Mouse (Mus musculus) limb, embryonic 12.5 days (tissue): ENCODE measurements around the gene Ipcef1. TPM values are rescaled to one million over a fixed set of nuclear protein-coding genes. Genes with fewer than 3 reads are reported as not detected.
A peak's percentile ranks its signal among the peaks of the same experiment; 100 is the strongest.

Experiments used
- ATAC-seq: fragments of 200-750 bp; cut with Nextera tagmentation; 2 replicates; pipeline ENCODE4 v1.8.0; 2017; ENCODE audit warnings: low read depth, moderate TSS enrichment; ENCODE audit not compliant: insufficient number of reproducible peaks, insufficient read depth, low FRiP score, low TSS enrichment
- H3K27ac ChIP-seq: fragments of 300-500 bp; sonication (generic); 2 replicates; pipeline ENCODE4 v1.5.1; 2016; ENCODE audit warnings: mild to moderate bottlenecking, moderate library complexity
- H3K27me3 ChIP-seq: fragments of 300-500 bp; sonication (generic); 2 replicates; pipeline ENCODE4 v1.6.1; 2016; ENCODE audit warnings: mild to moderate bottlenecking, moderate library complexity
- H3K36me3 ChIP-seq: fragments of 300-500 bp; sonication (generic); 2 replicates; pipeline ENCODE4 v1.6.1; 2016; ENCODE audit warnings: mild to moderate bottlenecking, moderate library complexity
- H3K4me1 ChIP-seq: fragments of 300-500 bp; sonication (generic); replicated peaks from 2 replicates; pipeline ENCODE4 v1.6.1; 2016
- H3K4me2 ChIP-seq: fragments of 300-500 bp; sonication (generic); 2 replicates; pipeline ENCODE4 v1.6.1; 2016; ENCODE audit warnings: mild to moderate bottlenecking, moderate library complexity
- H3K4me3 ChIP-seq: fragments of 300-500 bp; sonication (generic); replicated peaks from 2 replicates; pipeline ENCODE4 v1.5.1; 2016; ENCODE audit warnings: mild to moderate bottlenecking
- H3K9ac ChIP-seq: fragments of 300-500 bp; sonication (generic); replicated peaks from 2 replicates; pipeline ENCODE4 v1.6.1; 2016; ENCODE audit warnings: mild to moderate bottlenecking, moderate library complexity
- H3K9me3 ChIP-seq: fragments of 300-500 bp; sonication (generic); 2 replicates; pipeline ENCODE4 v1.6.1; 2016; ENCODE audit warnings: mild to moderate bottlenecking, moderate library complexity
- WGBS: fragments of 180-500 bp; shearing (Covaris S2); methylation state at CpG from one replicate; pipeline ENCODE4 v1.1.7; 2016; 5-methylcytosine and 5-hydroxymethylcytosine counted together
- polyA plus RNA-seq: library from polyadenylated mRNA; unstranded; fragments of >200 nt; fragmentation: Nextera tagmentation; extraction: Ambion mirVana; gene quantifications from 2 replicates; pipeline ENCODE4 v1.2.1, GENCODE M21; 2016

Ipcef1 gene
- polyA plus RNA-seq, 1 experiment from 2014 or later, result 0.61 TPM

DNA sequence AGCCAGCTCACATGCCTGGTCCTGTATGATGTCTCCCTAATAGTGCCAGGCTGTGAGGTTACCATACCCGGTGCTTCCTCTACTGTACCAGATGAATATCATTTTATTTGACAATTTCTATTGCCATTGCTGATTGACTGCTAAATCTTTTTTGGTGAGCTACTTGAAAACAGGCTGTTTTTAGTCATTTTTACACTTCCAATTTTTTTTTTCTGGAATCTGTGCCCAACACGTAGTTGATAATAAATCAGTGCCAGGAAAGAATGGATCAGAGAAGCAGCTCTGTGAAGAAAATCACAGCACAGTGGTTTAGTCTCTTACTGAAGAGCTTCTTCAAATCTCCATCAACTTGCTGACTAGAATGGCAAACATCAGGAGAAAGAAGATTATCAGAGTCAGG lies 125.6 kb downstream of the Ipcef1 start:
- H3K9ac ChIP-seq, result no peak overlapping the region
- WGBS, result 72% methylated on average over 2 of the region's 2 CpGs

DNA sequence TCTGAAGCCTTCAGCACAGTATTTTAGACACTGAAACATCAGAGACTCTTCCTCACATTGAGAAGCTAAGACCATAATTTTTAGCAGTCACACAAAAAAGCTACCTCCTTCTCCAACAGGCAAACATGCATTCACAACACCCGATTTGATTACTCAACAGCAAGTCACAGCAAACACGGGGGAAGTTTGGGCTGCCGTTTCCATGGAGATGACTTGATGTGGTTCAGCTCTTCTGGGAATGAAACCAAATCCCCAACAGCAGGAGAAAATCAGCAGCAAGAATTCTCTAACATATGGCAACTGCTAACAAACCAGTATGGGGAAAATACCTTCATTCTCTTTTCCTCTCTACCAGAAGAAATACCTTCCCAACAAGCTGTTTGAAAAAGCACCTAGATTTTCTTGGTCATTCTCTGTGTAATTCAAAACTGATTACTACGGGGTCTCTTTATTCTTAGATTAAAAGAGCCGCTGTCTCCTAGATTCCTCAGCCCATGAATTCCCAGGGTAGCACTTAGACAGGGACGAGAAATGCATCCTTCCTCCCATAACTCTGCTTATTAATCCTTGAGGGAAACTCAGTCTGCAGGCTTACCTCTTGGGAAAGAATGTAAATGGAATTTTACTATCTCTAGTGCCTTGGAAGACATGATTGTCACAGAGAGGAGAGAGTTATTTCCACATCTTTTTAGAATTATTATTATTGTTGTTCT lies 135.6 kb downstream of the Ipcef1 start:
- H3K9me3 ChIP-seq, result no peaks in the 10 kb centered on the region
- H3K36me3 ChIP-seq, result no peaks in the 10 kb centered on the region
- no peak overlapping the region for H3K4me3 ChIP-seq
- H3K4me1 ChIP-seq, result 0 out of 2 replicates have a peak, but pooled peaks cover 3% of the 10 kb centered on the region
- H3K27me3 ChIP-seq, result no peaks in the 10 kb centered on the region
- 28% methylated on average over 6 of the region's 6 CpGs for WGBS
- H3K9ac ChIP-seq, result no peak overlapping the region
- ATAC-seq, result no peak
- peak overlapping the region; percentile 30; the same call in 1 of the 2 replicates for H3K4me2 ChIP-seq
- H3K27ac ChIP-seq, result peak overlapping the region; percentile 50; the same call in 1 of the 2 replicates

More for the DNA sequence above, 125.6 kb downstream of the Ipcef1 start:
- Histone ChIP-seq H3K4me1 (no peaks in the 10 kb centered on the region), H3K36me3 (no peaks in the 10 kb centered on the region), H3K4me3 (no peak overlapping the region), H3K27ac (no peak overlapping the region), H3K9me3 (no peaks in the 10 kb centered on the region), H3K27me3 (no peaks in the 10 kb centered on the region), H3K4me2 (no peak overlapping the region)
- no peak for ATAC-seq

DNA sequence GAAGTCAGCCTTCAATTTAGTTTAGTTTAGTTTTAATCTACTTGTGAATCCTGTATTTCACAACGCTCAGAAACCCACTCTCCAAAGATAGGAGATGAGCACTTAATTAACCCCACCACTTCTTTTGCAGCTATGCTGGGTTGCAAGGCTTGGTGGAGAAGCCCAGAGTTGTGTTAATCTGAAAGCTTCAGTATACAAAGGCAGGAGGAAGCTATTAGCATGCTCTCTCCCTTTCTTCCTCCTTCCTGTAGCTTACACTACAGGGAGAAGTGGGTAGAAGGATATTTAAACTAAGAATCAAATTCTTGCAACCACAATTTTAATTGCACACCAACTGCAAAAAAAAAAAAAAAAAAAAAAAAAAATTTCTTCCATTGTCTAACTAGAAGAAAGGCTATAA lies 136.3 kb downstream of the Ipcef1 start:
- WGBS, result 56% methylated on average over 1 of the region's 1 CpGs
- no peak for ATAC-seq
- no peak overlapping the region for H3K9ac ChIP-seq
- no peak overlapping the region for H3K27ac ChIP-seq
- H3K36me3 ChIP-seq, result no peaks in the 10 kb centered on the region
- H3K4me1 ChIP-seq, result 0 out of 2 replicates have a peak, but pooled peaks cover 3% of the 10 kb centered on the region
- H3K27me3 ChIP-seq, result no peaks in the 10 kb centered on the region
- no peak overlapping the region for H3K4me2 ChIP-seq
- H3K4me3 ChIP-seq, result no peak overlapping the region
- no peaks in the 10 kb centered on the region for H3K9me3 ChIP-seq

DNA sequence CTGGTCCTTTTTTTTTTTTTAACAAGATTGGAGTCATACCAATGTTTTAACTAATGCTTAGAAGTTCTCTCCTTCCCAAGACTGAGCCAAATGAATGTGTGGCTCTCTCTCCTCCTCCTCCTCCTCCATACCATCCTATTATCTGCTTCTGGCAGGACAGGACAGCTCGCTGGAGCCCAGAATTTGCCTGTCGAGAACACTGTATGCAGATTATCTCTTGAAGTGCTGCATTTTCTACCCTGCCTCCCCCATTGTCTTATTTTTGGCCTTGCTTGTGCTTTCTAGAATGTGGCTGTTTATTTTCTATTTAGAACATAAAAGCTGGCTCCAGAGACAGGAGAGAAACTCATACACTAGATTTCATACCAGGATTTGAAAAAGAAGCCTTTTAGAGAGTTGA lies 142.5 kb downstream of the Ipcef1 start:
- WGBS, result 79% methylated on average over 2 of the region's 2 CpGs
- Histone ChIP-seq H3K9me3 (no peaks in the 10 kb centered on the region), H3K27ac (no peak overlapping the region), H3K9ac (no peak overlapping the region), H3K4me1 (no peaks in the 10 kb centered on the region), H3K27me3 (no peaks in the 10 kb centered on the region), H3K36me3 (no peaks in the 10 kb centered on the region), H3K4me2 (no peak overlapping the region), H3K4me3 (no peak overlapping the region)
- ATAC-seq, result no peak

DNA sequence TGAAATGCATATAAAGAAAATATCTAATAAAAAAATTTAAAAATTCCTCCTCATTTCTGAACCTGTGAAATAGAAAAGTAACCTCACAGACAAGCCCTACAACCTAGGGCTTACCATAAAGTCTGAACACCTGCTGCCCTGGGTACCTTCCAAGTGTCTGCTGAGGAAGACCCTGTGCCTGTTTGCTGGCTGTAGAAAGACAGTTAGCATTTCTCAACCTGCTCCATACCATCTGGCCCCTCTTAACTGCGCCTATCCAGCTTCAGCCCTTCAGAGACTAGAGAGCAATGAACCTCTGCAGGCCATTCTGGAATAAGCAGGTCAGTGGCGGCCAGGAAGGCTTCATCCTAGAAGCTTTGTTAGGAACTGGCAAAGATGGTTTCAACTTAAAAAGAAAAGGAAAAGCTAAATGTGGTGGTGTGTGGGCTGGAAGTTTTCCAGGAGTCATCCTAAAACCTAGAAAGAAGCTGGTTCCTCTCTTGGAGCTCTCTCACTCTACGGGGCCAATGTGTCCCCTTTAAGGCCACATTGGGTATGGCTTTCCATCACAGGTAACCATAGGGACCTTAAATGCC lies 150.4 kb downstream of the Ipcef1 start:
- no peaks in the 10 kb centered on the region for H3K27me3 ChIP-seq
- H3K27ac ChIP-seq, result no peak overlapping the region
- no peaks in the 10 kb centered on the region for H3K9me3 ChIP-seq
- H3K9ac ChIP-seq, result no peak overlapping the region
- no peak overlapping the region for H3K4me2 ChIP-seq
- ATAC-seq, result no peak
- H3K4me1 ChIP-seq, result no peaks in the 10 kb centered on the region
- 88% methylated on average over 3 of the region's 3 CpGs for WGBS
- H3K4me3 ChIP-seq, result no peak overlapping the region
- no peaks in the 10 kb centered on the region for H3K36me3 ChIP-seq

DNA sequence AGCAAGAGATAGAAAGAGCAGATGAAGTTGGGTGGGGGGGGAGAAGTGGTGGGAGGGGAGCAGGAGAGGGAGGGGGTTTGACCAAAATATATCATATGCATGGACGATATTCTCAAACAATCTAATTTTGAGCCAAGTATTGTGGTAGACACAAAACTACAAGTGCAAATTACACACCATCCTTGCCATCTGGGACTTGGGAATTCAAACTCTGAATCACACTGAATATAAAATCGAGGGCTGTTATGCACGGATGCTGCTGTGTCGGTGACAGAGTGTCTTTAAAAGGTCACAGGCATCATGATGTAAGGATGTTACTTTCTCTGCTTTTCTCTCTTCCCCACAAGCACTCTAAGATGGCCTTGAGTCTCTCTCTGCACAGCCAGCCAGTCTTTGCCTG lies 152.2 kb downstream of the Ipcef1 start:
- Histone ChIP-seq H3K4me3 (no peak overlapping the region), H3K27me3 (no peaks in the 10 kb centered on the region), H3K27ac (no peak overlapping the region), H3K36me3 (no peaks in the 10 kb centered on the region), H3K4me1 (no peaks in the 10 kb centered on the region), H3K9me3 (no peaks in the 10 kb centered on the region), H3K9ac (no peak overlapping the region), H3K4me2 (no peak overlapping the region)
- no peak for ATAC-seq
- WGBS, result 90% methylated on average over 4 of the region's 4 CpGs

DNA sequence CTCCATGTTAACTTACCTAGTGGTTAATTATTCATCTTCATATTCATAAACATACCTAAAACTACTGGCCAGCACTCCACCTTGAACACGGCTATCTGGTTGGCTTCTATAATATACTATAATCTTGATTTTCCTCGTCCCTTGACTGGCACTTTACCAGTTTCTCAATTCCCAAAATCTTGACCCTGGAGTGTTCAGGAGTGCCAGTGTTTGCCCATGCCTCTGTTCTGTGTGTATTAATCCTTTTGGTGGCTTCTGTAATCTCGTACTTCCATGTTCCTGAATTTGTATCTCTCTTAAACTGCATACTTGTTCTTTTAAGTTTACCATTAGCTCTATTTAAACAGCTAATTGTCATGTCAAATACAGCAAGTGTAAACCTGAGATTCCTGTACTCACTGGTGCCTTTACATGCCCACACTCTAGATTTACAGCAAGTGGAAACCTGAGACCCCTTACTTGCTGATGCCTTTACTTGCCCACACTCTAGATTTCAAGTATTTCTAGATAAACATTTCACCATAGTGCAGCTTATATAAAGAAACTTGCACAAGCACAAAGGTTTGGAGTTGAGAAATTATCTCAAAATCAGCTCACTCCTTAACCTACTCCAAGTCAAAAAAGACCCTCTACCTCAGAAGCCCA lies 155.5 kb downstream of the Ipcef1 start:
- no peak overlapping the region for H3K4me3 ChIP-seq
- no peaks in the 10 kb centered on the region for H3K4me1 ChIP-seq
- H3K9ac ChIP-seq, result no peak overlapping the region
- 76% methylated on average over 3 of the region's 3 CpGs for WGBS
- no peaks in the 10 kb centered on the region for H3K36me3 ChIP-seq
- H3K27me3 ChIP-seq, result no peaks in the 10 kb centered on the region
- no peaks in the 10 kb centered on the region for H3K9me3 ChIP-seq
- ATAC-seq, result no peak
- no peak overlapping the region for H3K4me2 ChIP-seq
- no peak overlapping the region for H3K27ac ChIP-seq

DNA sequence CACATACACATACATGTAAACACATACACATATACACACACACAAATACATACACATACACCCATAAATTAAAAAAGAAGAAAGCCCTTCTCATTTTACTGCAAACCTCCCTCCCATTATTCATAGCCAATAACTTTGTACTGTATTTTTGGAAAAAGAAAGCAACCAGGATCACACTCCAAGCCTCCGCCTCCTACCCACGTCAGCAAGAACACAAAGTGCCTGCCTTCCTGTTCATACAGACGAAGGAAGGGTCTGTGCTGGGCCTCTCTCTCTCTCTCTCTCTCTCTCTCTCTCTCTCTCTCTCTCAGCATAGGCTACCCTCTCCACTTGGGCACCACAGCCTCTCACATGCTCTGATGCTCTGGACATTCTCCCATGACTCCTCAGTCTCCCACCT lies 156.5 kb downstream of the Ipcef1 start:
- 72% methylated on average over 3 of the region's 3 CpGs for WGBS
- H3K9me3 ChIP-seq, result no peaks in the 10 kb centered on the region
- H3K36me3 ChIP-seq, result no peaks in the 10 kb centered on the region
- no peaks in the 10 kb centered on the region for H3K4me1 ChIP-seq
- no peak overlapping the region for H3K4me3 ChIP-seq
- H3K27me3 ChIP-seq, result no peaks in the 10 kb centered on the region
- ATAC-seq, result no peak
- H3K4me2 ChIP-seq, result no peak overlapping the region
- no peak overlapping the region for H3K9ac ChIP-seq
- no peak overlapping the region for H3K27ac ChIP-seq

DNA sequence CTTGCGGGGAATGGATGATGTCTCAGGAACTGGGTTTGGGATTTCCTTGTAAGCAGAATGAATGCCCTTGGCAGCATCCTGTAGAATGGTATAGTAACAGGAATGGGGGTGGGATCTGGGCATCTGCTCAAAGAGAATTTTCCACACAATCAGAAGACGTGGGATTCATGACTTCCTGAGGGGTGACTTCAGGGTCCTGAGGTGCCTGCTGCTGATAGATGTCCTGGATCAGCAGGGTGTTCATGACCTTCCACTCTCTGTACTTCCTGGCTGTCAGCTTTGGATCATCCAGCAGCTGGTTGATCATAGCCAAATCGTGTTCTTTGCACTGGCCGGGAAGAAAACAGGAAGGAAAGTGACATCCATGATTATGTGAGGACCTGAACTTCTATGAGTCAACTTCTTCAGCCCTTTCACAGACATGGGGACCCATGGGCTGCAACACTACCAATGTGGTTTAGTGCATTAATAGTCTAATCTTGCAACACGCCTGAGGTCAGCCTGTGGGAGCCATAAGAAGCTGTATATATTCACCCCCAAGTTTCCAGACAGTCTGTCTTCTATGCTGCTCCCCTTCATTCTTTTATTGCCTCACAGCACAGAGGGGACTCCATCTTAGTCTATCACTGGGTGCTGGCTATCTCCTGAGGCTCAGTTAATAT lies 161.8 kb downstream of the Ipcef1 start:
- Histone ChIP-seq H3K27ac (no peak overlapping the region), H3K9ac (no peak overlapping the region), H3K4me2 (no peak overlapping the region), H3K4me3 (no peak overlapping the region), H3K4me1 (peaks cover 3% of the 10 kb centered on the region; the same call in 1 of the 2 replicates), H3K9me3 (no peaks in the 10 kb centered on the region), H3K36me3 (no peaks in the 10 kb centered on the region), H3K27me3 (no peaks in the 10 kb centered on the region)
- ATAC-seq, result no peak
- WGBS, result 80% methylated on average over 5 of the region's 5 CpGs

DNA sequence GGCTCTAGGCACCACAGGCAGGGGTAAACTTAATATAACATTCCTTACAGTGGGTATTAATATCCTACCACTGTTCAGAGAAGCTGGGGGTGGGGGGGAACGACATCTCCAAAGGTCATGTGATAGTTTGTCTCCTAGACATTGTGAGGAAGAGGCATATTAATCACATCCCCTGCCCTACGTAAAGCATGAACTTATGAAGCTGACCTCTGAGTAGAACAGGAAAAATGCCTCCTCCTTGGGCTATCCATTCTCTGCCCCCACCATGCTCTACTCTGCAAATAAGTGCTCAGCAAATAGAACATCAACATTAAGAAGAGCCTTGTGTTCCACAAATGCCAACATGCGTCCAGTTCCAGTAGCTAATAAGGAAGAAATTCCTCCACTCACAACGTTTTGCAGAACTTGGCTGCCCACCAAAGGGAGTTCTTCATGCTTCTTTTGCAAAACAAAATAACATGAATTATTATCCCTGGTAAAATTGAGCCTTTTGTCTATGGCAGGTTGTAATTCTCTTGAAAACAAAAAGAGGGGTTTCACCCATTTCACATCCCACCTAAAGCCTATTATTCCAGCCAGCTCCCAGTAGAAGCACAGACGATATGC lies 162.5 kb downstream of the Ipcef1 start:
- peaks cover 3% of the 10 kb centered on the region; the same call in 1 of the 2 replicates for H3K4me1 ChIP-seq
- no peak overlapping the region for H3K27ac ChIP-seq
- no peak for ATAC-seq
- H3K9me3 ChIP-seq, result no peaks in the 10 kb centered on the region
- no peak overlapping the region for H3K4me3 ChIP-seq
- H3K9ac ChIP-seq, result no peak overlapping the region
- H3K36me3 ChIP-seq, result no peaks in the 10 kb centered on the region
- H3K27me3 ChIP-seq, result no peaks in the 10 kb centered on the region
- 69% methylated on average over 5 of the region's 5 CpGs for WGBS
- H3K4me2 ChIP-seq, result no peak overlapping the region

DNA sequence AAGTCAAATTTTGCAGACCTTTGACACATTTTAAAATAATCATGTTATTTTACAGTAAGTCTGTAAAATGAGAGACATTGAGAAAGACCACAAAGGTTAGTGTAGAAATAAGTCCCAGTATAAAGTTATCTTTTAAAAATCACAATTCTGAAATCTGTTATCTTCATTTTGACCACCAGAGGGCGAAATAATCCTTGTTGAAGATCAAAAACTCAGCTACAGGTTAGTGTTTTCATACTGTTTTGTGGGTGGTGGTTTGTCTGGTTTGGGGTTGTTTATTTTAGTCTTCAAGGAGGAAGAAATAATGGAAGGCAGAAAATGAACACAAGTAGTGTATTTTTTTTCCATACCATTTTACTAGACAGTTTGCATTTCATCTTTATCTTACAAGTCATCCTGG lies 166.8 kb downstream of the Ipcef1 start:
- H3K27me3 ChIP-seq, result no peaks in the 10 kb centered on the region
- no peaks in the 10 kb centered on the region for H3K36me3 ChIP-seq
- no peak for ATAC-seq
- H3K9me3 ChIP-seq, result no peaks in the 10 kb centered on the region
- no peak overlapping the region for H3K4me3 ChIP-seq
- H3K4me2 ChIP-seq, result no peak overlapping the region
- H3K4me1 ChIP-seq, result peaks cover 3% of the 10 kb centered on the region; the same call in 1 of the 2 replicates
- H3K9ac ChIP-seq, result no peak overlapping the region
- H3K27ac ChIP-seq, result no peak overlapping the region
- 2% methylated on average over 1 of the region's 1 CpGs for WGBS
